10 mouse cellular contexts compared by ENCODE assay signal in genomic region chr9:41585771-41586170, GRCm38 (mm10).
DNase-seq lines count a peak whose midpoint lies in the region; ATAC-seq lines count a peak whose summit lies in the region.
"Had no signal": no experiment of that assay in that cellular context is flagged by ENCODE, and none has a peak within 500 bp of the region (broad histone marks: within the 10 kb centered on the region; RNA-seq: fewer than 3 reads in every experiment).

No protein-coding gene starts in this region.

- no peak for ATAC-seq in kidney, embryonic 16.5 days (ENCODE audit: low FRiP score, low TSS enrichment)
- no peak for ATAC-seq in embryonic facial prominence, embryonic 13.5 days (ENCODE audit: insufficient number of reproducible peaks, insufficient read depth, low FRiP score, low TSS enrichment, low read depth)
- no peak for ATAC-seq in hindbrain, embryonic 15.5 days (ENCODE audit: low FRiP score, low read depth)
- ATAC-seq in neural tube, embryonic 13.5 days (ENCODE audit: low read depth): 0 out of 2 replicates have a peak, but pooled peaks have one; percentile 17
- ATAC-seq in erythroblast, adult 5-6 weeks (replicated peaks; ENCODE audit: low FRiP score, poor library complexity, severe bottlenecking): no peak
- ATAC-seq in megakaryocyte, adult 5-6 weeks (ENCODE audit: poor library complexity, severe bottlenecking): no peak

- H3K4me3 ChIP-seq in kidney, embryonic 16.5 days (ENCODE audit: low read length): no peak overlapping the region
- peak overlapping the region; percentile 45 for H3K4me3 ChIP-seq in embryonic facial prominence, embryonic 13.5 days
- H3K4me3 ChIP-seq in hindbrain, embryonic 15.5 days: peak overlapping the region; percentile 44
- peak overlapping the region; percentile 47 for H3K4me3 ChIP-seq in neural tube, embryonic 13.5 days

- no peak for DNase-seq in kidney, postnatal 4 days
- DNase-seq in right cerebral cortex, postnatal 36 days (ENCODE audit: low spot score in 2 of 2): no peak
- DNase-seq: layer of hippocampus, postnatal 36 days; thymus, postnatal 14 days had no signal

- H3K36me3 ChIP-seq in kidney, embryonic 16.5 days (ENCODE audit: insufficient read depth, low read length): peaks cover 7% of the 10 kb centered on the region; the same call in 1 of the 2 replicates
- peaks cover 39% of the 10 kb centered on the region for H3K36me3 ChIP-seq in embryonic facial prominence, embryonic 13.5 days
- peaks cover 19% of the 10 kb centered on the region for H3K36me3 ChIP-seq in hindbrain, embryonic 15.5 days
- peaks cover 44% of the 10 kb centered on the region for H3K36me3 ChIP-seq in neural tube, embryonic 13.5 days

- WGBS in kidney, embryonic 16.5 days: 44% methylated on average over 5 of the region's 5 CpGs
- WGBS in embryonic facial prominence, embryonic 13.5 days: 9% methylated on average over 5 of the region's 5 CpGs
- 10% methylated on average over 5 of the region's 5 CpGs for WGBS in hindbrain, embryonic 15.5 days
- 21% methylated on average over 5 of the region's 5 CpGs for WGBS in neural tube, embryonic 13.5 days

- H3K27me3 ChIP-seq in kidney, embryonic 16.5 days (ENCODE audit: insufficient read depth, low read length): no peaks in the 10 kb centered on the region
- no peaks in the 10 kb centered on the region for H3K27me3 ChIP-seq in embryonic facial prominence, embryonic 13.5 days
- H3K27me3 ChIP-seq in hindbrain, embryonic 15.5 days: no peaks in the 10 kb centered on the region
- H3K27me3 ChIP-seq in neural tube, embryonic 13.5 days: no peaks in the 10 kb centered on the region

- 0 out of 2 replicates have a peak overlapping the region, but pooled peaks have one; percentile 7 for H3K9ac ChIP-seq in kidney, embryonic 16.5 days (replicated peaks; ENCODE audit: low read length)
- H3K9ac ChIP-seq in embryonic facial prominence, embryonic 13.5 days: peak overlapping the region; percentile 94
- peak overlapping the region; percentile 90 for H3K9ac ChIP-seq in hindbrain, embryonic 15.5 days
- H3K9ac ChIP-seq in neural tube, embryonic 13.5 days: peak overlapping the region; percentile 96

- H3K4me2 ChIP-seq in kidney, embryonic 16.5 days (replicated peaks; ENCODE audit: low read depth, low read length): peak overlapping the region; percentile 36
- H3K4me2 ChIP-seq in embryonic facial prominence, embryonic 13.5 days: peak overlapping the region; percentile 75
- H3K4me2 ChIP-seq in hindbrain, embryonic 15.5 days: peak overlapping the region; percentile 86
- peak overlapping the region; percentile 83 for H3K4me2 ChIP-seq in neural tube, embryonic 13.5 days

- no peak overlapping the region for H3K27ac ChIP-seq in kidney, embryonic 16.5 days (ENCODE audit: low read length)
- peak overlapping the region; percentile 97 for H3K27ac ChIP-seq in embryonic facial prominence, embryonic 13.5 days
- peak overlapping the region; percentile 97 for H3K27ac ChIP-seq in hindbrain, embryonic 15.5 days (replicated peaks)
- peak overlapping the region; percentile 98 for H3K27ac ChIP-seq in neural tube, embryonic 13.5 days (replicated peaks)

- H3K4me1 ChIP-seq in kidney, embryonic 16.5 days (ENCODE audit: insufficient read depth, low read length): peaks cover 14% of the 10 kb centered on the region; the same call in 1 of the 2 replicates
- H3K4me1 ChIP-seq in embryonic facial prominence, embryonic 13.5 days: peaks cover 42% of the 10 kb centered on the region
- peaks cover 42% of the 10 kb centered on the region for H3K4me1 ChIP-seq in hindbrain, embryonic 15.5 days (replicated peaks)
- peaks cover 53% of the 10 kb centered on the region for H3K4me1 ChIP-seq in neural tube, embryonic 13.5 days (replicated peaks)

- no peaks in the 10 kb centered on the region for H3K9me3 ChIP-seq in kidney, embryonic 16.5 days (ENCODE audit: low read length)
- no peaks in the 10 kb centered on the region for H3K9me3 ChIP-seq in embryonic facial prominence, embryonic 13.5 days
- no peaks in the 10 kb centered on the region for H3K9me3 ChIP-seq in hindbrain, embryonic 15.5 days
- H3K9me3 ChIP-seq in neural tube, embryonic 13.5 days: no peaks in the 10 kb centered on the region

Comparison
In these comparisons a context has a peak if more than half of its experiments do, and no peak if none do; other contexts are left out.
1. H3K4me2 ChIP-seq: peak in every context shown above with its lines; median percentile 86 in hindbrain, embryonic 15.5 days; 83 in neural tube, embryonic 13.5 days; 75 in embryonic facial prominence, embryonic 13.5 days; 36 in kidney, embryonic 16.5 days.
2. H3K9ac ChIP-seq: peak in every context shown above with its lines; median percentile 96 in neural tube, embryonic 13.5 days; 94 in embryonic facial prominence, embryonic 13.5 days; 90 in hindbrain, embryonic 15.5 days; 7 in kidney, embryonic 16.5 days.